In genomic region chr8:123254099-123254885, GRCm38 (mm10) we compare ENCODE assay signal across 8 mouse cellular contexts. TPM values are rescaled to one million over a fixed set of nuclear protein-coding genes. Genes with fewer than 3 reads are reported as not detected.
DNase-seq lines count a peak whose midpoint lies in the region; ATAC-seq and TF ChIP-seq lines count a peak whose summit lies in the region.

Gene Zfp276, plus strand, starts transcription at chr8:123254195.
Gene Vps9d1, minus strand, starts transcription at chr8:123254348.

- no peak for TF ChIP-seq CTCF in cerebellum, adult 2 months (IDR thresholded peaks at IDR 0.05; ENCODE audit: borderline replicate concordance, insufficient read depth, low read depth, low read length)
- TF ChIP-seq CTCF in lung, postnatal 0 days (IDR thresholded peaks at IDR 0.05): no peak

- H3K27ac ChIP-seq in cerebellum, adult 2 months (ENCODE audit: insufficient read depth, low read length): peak within 1 kb of the TSS; percentile 90
- peak within 1 kb of the TSS; percentile 91 for H3K27ac ChIP-seq in lung, postnatal 0 days (ENCODE audit: low read length)

- no peak for TF ChIP-seq EP300 in lung, postnatal 0 days (IDR thresholded peaks at IDR 0.05)

- H3K4me2 ChIP-seq in lung, postnatal 0 days (replicated peaks; ENCODE audit: low read depth, low read length): peak within 1 kb of the TSS; percentile 84

- H3K27me3 ChIP-seq in cerebellum, adult 2 months (ENCODE audit: control insufficient read depth, insufficient read depth, low read length): no peaks in the 10 kb centered on the region
- H3K27me3 ChIP-seq in lung, postnatal 0 days (replicated peaks; ENCODE audit: insufficient read depth, low read length): no peaks in the 10 kb centered on the region

- peak; percentile 98 for ATAC-seq in lung, postnatal 0 days

- no peak; the same call in 1 of the 2 replicates for TF ChIP-seq POLR2A in cerebellum, adult 2 months (IDR thresholded peaks at IDR 0.05; ENCODE audit: borderline replicate concordance, insufficient read depth, low read length)

- H3K4me3 ChIP-seq in cerebellum, adult 2 months (replicated peaks; ENCODE audit: insufficient read depth, low read depth, low read length): peak within 1 kb of the TSS; percentile 91
- H3K4me3 ChIP-seq in lung, postnatal 0 days (ENCODE audit: low read depth, low read length): peak within 1 kb of the TSS; percentile 94

- under 1% methylated on average over 99 of the region's 99 CpGs for WGBS in cerebellum, adult 2 months
- under 1% methylated on average over 88 of the region's 99 CpGs for WGBS in lung, postnatal 0 days

- H3K36me3 ChIP-seq in lung, postnatal 0 days (ENCODE audit: insufficient read depth, low read length): peaks cover 24% of the 10 kb centered on the region; the same call in 1 of the 2 replicates

- H3K4me1 ChIP-seq in cerebellum, adult 2 months (ENCODE audit: control insufficient read depth, insufficient read depth, low read length): peaks cover 15% of the 10 kb centered on the region; the same call in 1 of the 2 replicates
- peaks cover 10% of the 10 kb centered on the region for H3K4me1 ChIP-seq in lung, postnatal 0 days (ENCODE audit: insufficient read depth, low read depth, low read length)

- DNase-seq in MN1 (ENCODE audit: low spot score): peak; percentile 95
- DNase-seq in cerebellum, adult 2 months: peak; percentile 83 to 89
- peak; percentile 74 for DNase-seq in forelimb bud, embryonic 11.5 days (ENCODE audit: low read depth, low spot score)
- DNase-seq in heart, postnatal 4 days: peak; percentile 92
- peak; percentile 74 for DNase-seq in layer of hippocampus, adult 9-11 months
- DNase-seq in lung, postnatal 0 days (ENCODE audit: low spot score): peak; percentile 91
- peak; percentile 80 for DNase-seq in ovary, postnatal 14 days (ENCODE audit: low spot score)
- peak; percentile 90 for DNase-seq in thymus, postnatal 14 days

- H3K9me3 ChIP-seq in lung, postnatal 0 days (ENCODE audit: low read length): no peaks in the 10 kb centered on the region

- peak within 1 kb of the TSS; percentile 98 for H3K9ac ChIP-seq in lung, postnatal 0 days (replicated peaks; ENCODE audit: low read depth)

RNA-seq across cellular contexts. Expression of gene Zfp276, which starts in this region (rescaled TPM):
- polyA plus RNA-seq in cerebellum, adult 2 months (2012; rRNA removed): 33.5 and 36.8 TPM in 2 replicates
- 10 to 100 TPM; 14.4 to 14.8 TPM for total RNA-seq in heart, postnatal 4 days (2021)
- polyA plus RNA-seq in lung, postnatal 0 days (2015; fragmentation: Nextera tagmentation; extraction: Ambion mirVana): 14.4 and 14.6 TPM in 2 replicates

RNA-seq across cellular contexts. Expression of gene Vps9d1, which starts in this region (rescaled TPM):
- 83.7 and 86.7 TPM in 2 replicates for polyA plus RNA-seq in cerebellum, adult 2 months (2012; rRNA removed)
- total RNA-seq in heart, postnatal 4 days (2021): 10 to 100 TPM; 26.4 to 27.3 TPM
- polyA plus RNA-seq in lung, postnatal 0 days (2015; fragmentation: Nextera tagmentation; extraction: Ambion mirVana): 14.0 and 14.3 TPM in 2 replicates

Comparison
In these comparisons a context has a peak if more than half of its experiments do, and no peak if none do; other contexts are left out.
1. Peak in every context shown above with its lines: DNase-seq, ATAC-seq, H3K4me3 ChIP-seq and H3K27ac ChIP-seq.